Mouse (Mus musculus): ENCODE results near the gene Kcnab2.
A peak's percentile ranks its signal among the peaks of the same experiment; 100 is the strongest.

The Kcnab2 gene

DNA sequence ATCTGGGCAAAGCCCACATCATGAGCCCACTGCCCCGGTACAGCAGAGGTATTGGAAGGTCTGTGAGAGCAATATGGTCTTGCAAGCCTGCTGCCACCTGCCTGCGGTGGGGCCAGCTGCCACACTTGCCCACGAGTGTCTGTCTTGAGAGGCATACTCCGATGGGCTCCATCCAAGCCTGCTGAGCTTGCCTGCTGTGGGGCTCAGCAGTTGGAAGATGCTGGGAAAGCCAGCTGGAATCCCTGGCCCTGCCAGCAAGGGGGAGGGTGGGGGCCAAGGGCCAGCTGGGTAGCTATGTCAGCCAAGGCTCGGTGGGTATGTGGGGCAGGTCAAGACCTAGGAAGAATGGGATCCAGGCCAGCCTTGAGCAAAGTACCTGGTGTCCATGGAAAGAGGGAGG, 85.5 kb downstream of the Kcnab2 start:
- DNase-seq (ENCODE audit: low spot score in 2 of 2): no peak

DNA sequence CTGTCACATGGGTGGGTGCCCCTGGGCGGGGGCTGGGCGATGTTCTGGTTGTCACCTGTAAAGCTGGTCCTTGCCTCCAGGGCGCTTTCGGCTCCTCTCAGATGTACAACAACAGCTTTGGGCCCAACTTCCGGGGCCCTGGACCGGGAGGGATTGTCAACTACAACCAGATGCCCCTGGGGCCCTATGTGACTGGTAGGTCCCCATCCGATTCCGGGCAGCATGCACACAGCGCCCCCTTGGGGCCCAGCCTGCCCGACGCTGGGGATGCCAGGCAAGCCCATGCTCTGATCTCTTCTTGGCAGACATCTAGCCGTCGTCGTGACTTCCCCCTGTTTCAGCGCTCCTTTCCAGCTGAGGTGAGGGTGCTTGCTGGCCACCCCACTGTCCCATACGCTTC, 92.0 kb downstream of the Kcnab2 start:
- DNase-seq (ENCODE audit: low spot score in 2 of 2): peak; percentile 28 to 49

DNA sequence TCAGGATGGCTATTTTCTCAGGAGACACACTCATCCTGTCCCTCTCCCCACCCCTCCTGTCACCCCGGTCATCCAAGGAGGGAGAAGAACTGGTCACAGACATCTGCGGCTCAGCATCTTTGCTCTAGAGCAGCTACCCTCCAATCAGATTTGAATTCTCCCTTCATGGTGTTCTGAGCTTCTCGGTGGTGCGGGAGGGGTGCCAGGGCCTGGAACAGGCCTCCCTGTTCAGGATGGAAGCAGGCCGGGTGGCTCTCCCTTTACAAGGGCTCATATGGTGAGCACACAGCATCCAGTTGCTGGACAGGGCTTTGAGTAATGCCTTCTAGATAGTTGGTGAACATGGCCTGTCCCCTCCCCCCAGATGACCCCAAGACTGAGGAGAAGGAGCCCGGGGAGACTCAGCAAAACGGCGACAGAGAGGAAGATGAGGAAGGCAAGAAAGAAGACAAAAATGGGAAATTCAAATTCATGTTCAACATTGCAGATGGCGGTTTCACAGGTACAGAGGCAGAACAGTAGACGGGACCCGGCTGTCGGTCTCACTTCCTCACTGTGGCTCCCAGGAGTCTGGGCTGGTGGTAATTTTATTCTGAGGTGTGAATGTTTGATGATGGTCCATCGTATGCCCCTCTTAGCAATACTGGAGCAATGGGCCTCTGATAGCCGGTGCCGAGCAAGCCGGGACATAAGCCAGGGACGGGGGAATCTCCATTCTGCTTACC, 95.0 kb downstream of the Kcnab2 start:
- DNase-seq (ENCODE audit: low spot score in 2 of 2): no peak

DNA sequence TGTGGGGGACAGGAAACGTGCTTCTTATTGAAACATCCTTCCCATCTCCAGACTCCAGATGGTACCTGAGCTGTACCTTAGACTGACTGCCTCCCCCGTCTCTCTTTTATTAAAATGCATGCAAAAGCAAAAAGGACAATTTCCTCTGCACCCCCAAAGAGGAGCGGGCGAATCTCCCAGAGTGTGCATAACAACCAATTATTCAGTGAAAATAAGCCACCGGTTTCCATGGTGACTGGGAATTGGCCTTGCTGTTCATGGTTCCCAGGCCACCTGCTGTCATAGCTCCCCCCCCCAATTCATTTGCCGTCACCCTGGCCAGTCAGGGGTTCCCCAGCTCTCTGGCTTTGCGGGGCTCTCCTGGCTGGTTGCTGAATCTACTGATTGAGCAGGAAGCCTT, 112.4 kb downstream of the Kcnab2 start:
- DNase-seq (ENCODE audit: low spot score in 2 of 2): no peak

DNA sequence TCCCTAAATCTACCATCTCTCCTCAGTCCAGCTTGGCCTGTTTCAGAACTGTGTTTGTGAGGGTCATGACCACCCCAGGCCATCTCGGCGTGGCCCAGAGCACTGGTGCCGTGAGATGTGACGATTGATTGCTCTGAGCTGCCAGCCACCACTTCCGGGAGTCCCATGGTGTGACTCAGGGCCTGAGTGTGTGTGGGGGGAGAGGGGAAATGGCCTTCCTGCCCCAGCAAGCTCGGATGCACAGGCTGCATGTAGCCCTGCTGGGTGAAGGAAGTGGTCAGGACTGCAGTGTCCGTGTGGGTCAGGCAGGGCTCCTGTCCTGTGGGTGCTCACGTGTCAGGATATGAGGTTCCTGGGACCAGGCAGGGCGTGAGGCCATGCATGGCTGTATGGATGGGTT, 115.5 kb downstream of the Kcnab2 start:
- DNase-seq (ENCODE audit: low spot score in 2 of 2): peak; percentile 70 to 83

DNA sequence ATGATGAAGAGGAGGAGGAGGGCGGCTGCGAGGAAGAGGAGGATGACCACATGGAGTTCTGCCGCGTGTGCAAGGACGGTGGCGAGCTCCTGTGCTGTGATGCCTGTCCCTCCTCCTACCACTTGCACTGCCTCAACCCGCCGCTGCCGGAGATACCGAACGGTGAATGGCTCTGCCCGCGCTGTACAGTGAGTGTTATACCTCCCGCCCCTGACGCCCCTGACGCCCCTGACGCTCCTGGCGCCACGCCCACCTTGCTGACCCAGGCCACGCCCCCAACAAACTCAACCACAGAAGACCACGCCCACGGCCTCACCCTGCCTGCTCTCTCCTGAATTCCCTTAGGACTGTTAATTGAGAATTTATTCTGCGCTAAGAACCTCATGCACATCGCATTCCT, 116.8 kb downstream of the Kcnab2 start:
- peak; percentile 30 to 33 for DNase-seq (ENCODE audit: low spot score in 2 of 2)

DNA sequence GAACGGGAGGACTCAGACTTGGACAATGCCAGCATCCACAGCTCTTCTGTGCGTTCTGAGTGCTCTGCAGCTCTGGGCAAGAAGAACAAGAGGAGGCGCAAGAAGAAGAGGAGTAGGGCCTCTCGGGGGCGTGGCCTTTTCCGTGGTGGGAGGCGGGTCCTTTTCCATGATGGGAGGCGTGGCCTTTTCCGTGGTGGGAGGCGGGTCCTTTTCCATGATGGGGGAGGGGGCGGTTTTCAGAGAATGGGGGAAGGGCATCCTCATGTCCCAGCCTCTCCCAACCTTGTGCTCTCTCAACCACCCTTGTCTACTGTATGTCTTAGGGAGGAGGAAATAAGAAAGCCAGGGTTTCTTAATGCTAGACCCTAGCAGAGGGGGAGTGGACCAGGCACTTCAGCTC, 118.0 kb downstream of the Kcnab2 start:
- no peak for DNase-seq (ENCODE audit: low spot score in 2 of 2)

DNA sequence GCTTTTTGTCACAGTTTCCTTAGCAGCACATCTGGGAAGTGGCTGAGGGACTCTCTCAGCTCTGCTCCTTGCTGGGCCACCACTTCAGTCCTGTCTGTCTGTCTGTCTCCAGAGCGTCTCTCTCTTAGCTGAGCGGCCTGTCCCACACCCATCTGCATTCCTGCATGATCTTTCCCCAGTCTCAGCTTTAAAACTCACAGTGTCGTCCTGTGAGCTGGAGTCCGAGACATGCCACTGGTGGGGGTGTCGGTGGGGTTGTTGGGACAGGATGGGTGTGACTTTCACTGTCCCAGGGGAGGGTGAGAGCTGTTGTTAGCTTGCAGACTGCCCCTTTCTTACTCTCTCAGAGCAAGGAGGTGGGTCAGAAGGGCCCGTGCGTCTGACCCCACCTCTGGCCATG, 122.0 kb downstream of the Kcnab2 start:
- DNase-seq (ENCODE audit: low spot score in 2 of 2): no peak

DNA sequence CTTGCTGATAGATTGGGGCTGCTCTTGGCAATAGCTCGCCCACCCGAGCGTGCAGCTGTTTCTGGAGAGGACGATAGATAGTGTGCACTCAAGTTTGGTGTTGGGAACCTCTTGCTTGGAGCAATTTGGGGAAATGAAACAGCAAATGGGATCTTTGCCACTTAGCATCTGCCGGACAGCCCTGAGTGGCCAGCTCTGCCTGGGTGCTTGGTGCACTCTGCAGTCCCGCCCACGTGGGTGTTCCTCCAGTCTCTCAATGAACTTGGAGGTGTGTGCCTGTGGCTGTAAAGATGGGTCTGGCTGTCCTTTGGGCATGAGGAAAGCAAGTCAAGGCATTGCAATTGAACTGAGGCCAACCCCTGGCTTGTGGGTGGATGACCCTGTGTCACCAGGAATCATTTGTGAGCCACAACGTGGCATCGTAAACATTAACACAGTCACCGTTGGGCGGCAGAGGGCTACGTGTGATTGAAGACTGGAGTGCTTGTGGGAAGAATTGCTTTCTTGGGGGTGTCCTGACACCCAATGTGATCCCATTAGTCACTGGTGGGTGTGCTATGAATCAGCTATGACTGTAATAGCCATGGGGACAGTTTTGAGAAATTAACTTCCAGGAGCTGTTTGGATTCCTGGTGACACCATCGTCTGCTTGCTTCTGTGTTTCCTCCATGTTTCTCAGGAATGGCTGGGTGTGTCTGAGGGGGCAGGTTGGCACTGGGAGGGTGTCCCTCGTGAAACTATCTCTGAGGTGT, 123.6 kb downstream of the Kcnab2 start:
- no peak for DNase-seq (ENCODE audit: low spot score in 2 of 2)

DNA sequence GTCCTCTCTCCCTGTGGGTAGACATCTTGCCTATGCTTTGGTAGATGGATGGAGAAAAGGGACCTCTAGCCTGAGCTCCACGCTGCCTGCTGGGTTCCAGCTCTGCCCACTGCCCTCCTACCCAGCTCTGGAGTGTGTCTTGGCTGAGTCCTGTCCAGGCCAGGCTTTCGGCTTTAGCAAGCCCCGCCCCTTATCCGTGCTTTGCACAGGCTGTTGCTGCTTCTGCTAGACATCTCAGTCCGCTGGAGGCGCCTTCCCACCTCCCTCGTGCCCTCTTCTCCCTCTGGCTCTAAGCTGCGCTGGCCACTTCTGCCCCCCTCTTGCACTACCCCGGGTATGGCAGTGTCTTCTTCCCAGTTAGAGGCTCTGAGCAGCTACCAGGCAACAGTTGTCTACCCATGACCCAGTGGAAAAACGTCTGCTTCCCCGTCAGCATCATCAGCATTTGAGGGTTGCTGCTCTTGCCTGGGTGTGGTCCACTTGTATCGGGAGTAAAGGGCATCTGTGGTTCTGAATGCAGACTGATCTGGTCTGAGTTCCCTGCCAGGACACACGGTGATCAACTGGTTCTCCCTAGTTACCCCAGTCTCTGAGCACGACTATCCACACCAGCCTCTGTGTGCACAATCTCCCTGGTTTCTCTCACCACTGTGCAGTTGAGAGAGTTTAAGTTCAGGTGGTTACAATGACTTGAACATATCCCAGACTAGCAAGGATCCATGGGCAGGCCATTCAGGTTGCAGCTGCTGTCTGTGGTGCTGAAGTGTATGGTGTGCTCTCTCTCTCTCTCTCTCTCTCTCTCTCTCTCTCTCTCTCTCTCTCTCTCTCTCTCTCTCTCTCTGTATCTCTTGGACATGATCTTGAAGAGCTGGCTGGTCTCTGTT, 126.0 kb downstream of the Kcnab2 start:
- no peak for DNase-seq (ENCODE audit: low spot score in 2 of 2)

DNA sequence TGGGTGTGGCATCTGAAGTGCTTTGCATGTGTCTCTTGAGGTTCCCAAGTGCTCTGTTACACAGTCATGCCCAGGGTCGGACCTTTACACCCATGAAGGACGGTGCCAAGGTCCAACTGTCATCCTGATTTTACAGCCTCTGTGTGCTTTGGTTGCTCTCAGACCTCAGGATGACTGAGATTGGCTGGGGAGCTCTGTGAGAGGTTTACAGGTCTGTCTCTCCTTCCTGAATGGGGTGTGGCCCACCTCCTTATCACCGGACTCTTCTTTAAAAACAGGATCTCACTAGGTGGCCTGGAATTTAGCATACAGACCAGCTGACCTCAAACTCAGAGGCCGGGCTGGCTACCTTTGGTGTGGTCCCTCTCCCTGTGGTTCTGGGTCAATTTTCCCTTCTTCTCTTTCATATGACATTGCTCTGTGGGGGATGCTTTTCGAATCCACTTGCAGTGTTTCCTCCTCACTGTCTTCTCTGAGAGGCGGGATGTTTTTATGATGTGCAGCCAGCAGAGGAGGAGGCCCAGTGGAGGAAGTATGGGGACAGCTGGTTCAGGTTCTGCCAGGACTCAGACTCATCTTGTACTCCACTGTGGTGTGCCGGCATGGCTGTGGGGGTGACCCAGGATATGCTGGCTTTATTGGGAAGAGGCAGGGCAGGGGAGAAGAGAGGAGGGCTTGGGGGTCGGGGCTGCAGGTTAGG, 126.8 kb downstream of the Kcnab2 start:
- DNase-seq (ENCODE audit: low spot score in 2 of 2): no peak

DNA sequence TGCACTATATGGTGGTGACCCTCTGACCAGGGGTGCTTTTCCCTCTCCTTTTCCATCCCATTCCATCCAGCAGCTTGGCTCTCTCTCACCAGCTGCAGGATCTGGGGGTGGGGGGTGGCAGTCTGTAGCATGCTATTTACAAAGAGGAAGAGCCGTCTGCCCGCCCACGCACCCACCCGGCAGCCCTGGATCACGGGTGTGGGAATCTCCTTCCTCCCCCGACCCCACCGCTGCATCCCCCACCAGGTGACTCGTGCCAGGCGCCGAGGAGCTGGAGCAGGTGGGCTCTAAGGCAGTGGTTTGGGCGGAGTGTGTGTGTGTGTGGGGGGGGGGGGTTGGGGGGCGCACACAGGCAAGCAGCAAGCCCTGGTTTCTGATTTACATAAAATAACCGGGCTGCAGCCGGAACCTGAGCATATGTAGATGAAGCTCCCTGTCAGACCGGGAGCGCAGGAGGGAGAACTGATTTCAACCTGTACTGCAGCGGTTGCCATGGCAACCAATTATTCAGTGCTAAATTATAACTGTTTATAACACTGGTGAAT, 127.8 kb downstream of the Kcnab2 start:
- no peak for DNase-seq (ENCODE audit: low spot score in 2 of 2)

DNA sequence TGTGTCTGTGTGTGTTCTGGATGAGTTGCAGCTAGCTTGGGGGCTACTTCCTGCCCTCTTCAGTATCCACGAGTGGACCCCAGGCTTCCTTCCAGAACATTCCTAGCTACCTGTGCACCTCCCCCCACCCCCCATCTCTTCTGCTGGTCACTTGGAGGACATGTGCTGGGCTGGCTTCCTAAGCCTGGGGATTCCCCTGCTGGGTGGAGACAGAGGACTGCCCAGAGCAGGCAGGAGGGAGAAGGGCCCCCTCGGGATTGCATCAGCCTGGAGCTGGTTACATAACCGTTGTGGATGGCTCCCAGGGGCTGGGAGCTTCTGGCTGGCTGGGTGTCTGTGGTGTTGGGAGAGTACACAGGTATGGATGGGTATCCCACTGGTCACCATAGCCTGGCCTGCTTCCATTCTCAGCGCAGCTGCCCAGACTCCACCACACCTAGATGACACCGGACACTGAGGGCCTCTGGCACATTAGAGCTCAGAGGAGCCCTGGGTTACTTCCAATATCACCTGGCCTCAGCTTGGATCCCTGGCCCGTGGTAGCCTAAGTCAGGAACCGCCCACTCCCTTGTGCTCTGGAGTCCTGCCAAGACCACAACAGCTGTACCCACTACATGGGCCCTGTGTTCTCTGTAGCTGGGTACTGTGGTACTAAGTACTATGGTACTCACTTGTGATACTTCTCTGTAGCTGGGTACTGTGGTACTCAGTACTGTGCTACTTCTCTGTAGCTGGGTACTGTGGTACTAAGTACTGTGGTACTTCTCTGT, 132.4 kb downstream of the Kcnab2 start:
- no peak for DNase-seq (ENCODE audit: low spot score in 2 of 2)

DNA sequence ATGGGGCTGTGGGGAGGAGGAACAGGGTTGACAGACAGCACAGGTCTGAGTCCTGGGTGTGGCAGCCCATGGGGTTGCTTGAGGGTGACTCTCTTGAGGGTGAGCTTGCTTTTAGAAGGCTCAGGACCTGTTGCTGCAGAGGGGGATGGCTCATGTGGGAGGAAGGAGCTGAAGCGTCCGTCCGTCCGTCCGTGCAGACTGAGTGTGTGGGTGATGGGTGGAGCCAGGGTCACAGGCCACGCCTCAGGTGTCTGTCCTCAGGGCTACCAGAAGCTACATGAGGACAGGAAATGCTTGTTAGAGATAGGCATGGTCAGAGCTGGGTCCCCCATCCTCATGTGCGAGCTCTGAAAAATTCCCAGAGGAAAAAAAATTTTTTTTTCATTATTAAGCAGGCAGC, 133.0 kb downstream of the Kcnab2 start:
- no peak for DNase-seq (ENCODE audit: low spot score in 2 of 2)

DNA sequence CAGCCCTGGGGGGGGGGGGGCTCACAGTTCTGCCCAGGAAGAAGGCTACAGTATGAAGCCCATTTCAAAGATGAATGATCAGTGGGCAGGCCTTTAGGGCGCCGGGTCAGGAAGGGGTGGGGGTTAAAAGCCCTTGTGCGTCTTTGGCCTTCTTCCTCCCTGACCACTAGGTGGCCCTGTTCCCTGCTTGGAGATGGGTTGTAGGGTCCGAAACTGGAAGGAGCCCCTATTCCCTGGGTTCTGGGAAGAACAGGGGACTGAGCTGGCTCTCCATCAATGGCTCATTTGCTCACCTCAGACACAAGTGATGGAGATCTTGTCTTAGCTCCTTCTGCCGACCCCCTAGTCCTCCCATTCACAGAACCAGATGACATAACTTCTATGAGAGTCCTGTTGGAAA, 134.4 kb downstream of the Kcnab2 start:
- peak; percentile 19 to 29 for DNase-seq (ENCODE audit: low spot score in 2 of 2)

All from natural killer cell, adult 2 months (primary cell).